Mouse (Mus musculus): Measurements from ENCODE around the gene Rab43.

The Rab43 gene

GRCm38 (mm10) chr6:87808521-87808920 is 3.4 kb downstream of the Rab43 start:
- DNase-seq: no peak

- DNase-seq: no peak
Measured at GRCm38 (mm10) chr6:87807735-87808440, 4.1 kb downstream of the Rab43 start.

- DNase-seq: peak in 1 of 2 experiments; percentile 28
Measured at GRCm38 (mm10) chr6:87806857-87807256, 5.1 kb downstream of the Rab43 start.

GRCm38 (mm10) chr6:87806028-87806427 is 5.9 kb downstream of the Rab43 start:
- no peak for DNase-seq

GRCm38 (mm10) chr6:87805448-87805847 is 6.5 kb downstream of the Rab43 start:
- DNase-seq: no peak

GRCm38 (mm10) chr6:87804886-87805285 is 7.1 kb downstream of the Rab43 start:
- no peak for DNase-seq

GRCm38 (mm10) chr6:87804036-87804435 is 7.9 kb downstream of the Rab43 start:
- DNase-seq: no peak

GRCm38 (mm10) chr6:87802462-87802861 is 9.5 kb downstream of the Rab43 start:
- DNase-seq: no peak

GRCm38 (mm10) chr6:87799576-87799975 is 12.4 kb downstream of the Rab43 start:
- DNase-seq: no peak

GRCm38 (mm10) chr6:87797321-87797720 is 14.6 kb downstream of the Rab43 start:
- no peak for DNase-seq

- DNase-seq: no peak
Measured at GRCm38 (mm10) chr6:87796251-87796880, 15.6 kb downstream of the Rab43 start.

- DNase-seq: peak; percentile 67 to 74
Measured at GRCm38 (mm10) chr6:87795385-87796150, 16.4 kb downstream of the Rab43 start.

GRCm38 (mm10) chr6:87793821-87794510 is 18.0 kb downstream of the Rab43 start:
- DNase-seq: peak; percentile 83 to 91

- no peak for DNase-seq
Measured at GRCm38 (mm10) chr6:87791826-87792225, 20.1 kb downstream of the Rab43 start.

- DNase-seq: no peak
Measured at GRCm38 (mm10) chr6:87790779-87791480, 21.0 kb downstream of the Rab43 start.

- DNase-seq: no peak
Measured at GRCm38 (mm10) chr6:87789791-87790190, 22.2 kb downstream of the Rab43 start.

- DNase-seq: peak in 1 of 2 experiments; percentile 60
Measured at GRCm38 (mm10) chr6:87788896-87789587, 22.9 kb downstream of the Rab43 start.

- DNase-seq: no peak
Measured at GRCm38 (mm10) chr6:87788266-87788895, 23.6 kb downstream of the Rab43 start.

- DNase-seq: no peak
Measured at GRCm38 (mm10) chr6:87787108-87787890, 24.7 kb downstream of the Rab43 start.

- DNase-seq: no peak
Measured at GRCm38 (mm10) chr6:87786621-87787020, 25.3 kb downstream of the Rab43 start.

All from cerebellum, postnatal 14 days (tissue).